Mouse (Mus musculus) heart, postnatal 0 days (tissue): ENCODE data around the gene Tle3.

Source experiments
- CTCF ChIP-seq: IDR thresholded peaks from 2 replicates; pipeline ENCODE4 v1.5.1; 2016; ENCODE audit warnings: antibody characterized with exemption, control low read depth, low read depth
- EP300 ChIP-seq: IDR thresholded peaks from 2 replicates; pipeline ENCODE4 v1.6.1; 2016; ENCODE audit warnings: antibody characterized with exemption, low read depth

DNA sequence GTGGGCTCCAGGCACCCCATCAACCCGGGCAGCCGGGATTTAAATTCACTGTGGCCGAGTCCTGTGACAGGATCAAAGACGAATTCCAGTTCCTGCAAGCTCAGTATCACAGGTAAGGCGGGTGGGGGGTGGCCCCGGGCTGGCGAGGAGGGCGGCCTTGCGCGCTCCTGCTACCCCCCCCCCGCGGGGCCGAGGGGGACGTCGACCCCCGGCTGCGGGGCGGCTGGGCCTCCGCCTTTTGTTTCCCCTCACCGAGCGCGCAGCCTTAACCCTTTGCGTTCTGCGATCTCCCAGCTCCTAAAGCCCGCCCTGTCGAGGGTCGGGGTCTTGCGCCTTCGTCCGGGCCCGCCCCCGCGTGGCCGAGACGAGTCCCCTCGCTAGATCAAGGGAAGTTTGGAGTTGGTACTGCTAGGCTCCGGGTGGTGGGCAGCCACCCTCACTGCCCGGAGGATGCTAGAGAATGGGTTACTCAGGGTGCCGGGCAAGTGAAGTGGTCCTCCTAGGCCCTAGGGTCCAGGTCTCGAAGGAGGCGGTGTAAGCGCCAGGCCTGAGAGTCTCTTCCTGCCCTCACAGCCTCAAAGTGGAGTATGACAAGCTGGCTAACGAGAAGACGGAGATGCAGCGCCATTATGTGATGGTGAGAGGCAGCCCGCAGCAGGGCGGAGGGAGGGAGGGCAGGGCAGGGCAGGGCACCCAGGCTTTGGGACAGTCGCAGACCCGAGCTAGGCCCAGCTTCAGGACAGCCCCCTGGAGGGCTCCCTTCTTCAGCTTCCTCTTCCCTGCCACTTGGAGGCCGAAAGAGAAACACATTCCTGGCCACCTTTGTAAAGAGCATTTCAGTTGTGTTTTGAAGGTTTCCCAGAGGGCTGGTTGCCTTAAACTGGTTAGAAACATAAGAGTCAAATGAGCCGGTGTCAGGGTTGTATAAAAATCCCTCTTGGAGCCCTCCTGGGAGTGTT is 2.1 kb downstream of the Tle3 start:
- TF ChIP-seq CTCF: no peak
- TF ChIP-seq EP300: no peak
